Mouse (Mus musculus) midbrain, embryonic 13.5 days (tissue): ENCODE results near the gene Gm36028. TPM values are rescaled to one million over a fixed set of nuclear protein-coding genes. Genes with fewer than 3 reads are reported as not detected.

Experiments
- ATAC-seq: fragments of 200-750 bp; cut with Nextera tagmentation; 2 replicates; pipeline ENCODE4 v1.8.0; 2017; ENCODE audit warnings: mild to moderate bottlenecking, moderate TSS enrichment, moderate library complexity
- H3K27ac ChIP-seq: fragments of 300-500 bp; sonication (generic); 2 replicates; pipeline ENCODE4 v1.5.1; 2015; ENCODE audit warnings: inconsistent platforms, mild to moderate bottlenecking, moderate library complexity
- H3K27me3 ChIP-seq: fragments of 300-500 bp; sonication (generic); 2 replicates; pipeline ENCODE4 v1.6.1; 2015; ENCODE audit warnings: mild to moderate bottlenecking, inconsistent platforms
- H3K36me3 ChIP-seq: fragments of 300-500 bp; sonication (generic); 2 replicates; pipeline ENCODE4 v1.6.1; 2015; ENCODE audit warnings: mild to moderate bottlenecking, inconsistent platforms
- H3K4me1 ChIP-seq: fragments of 300-500 bp; sonication (generic); replicated peaks from 2 replicates; pipeline ENCODE4 v1.6.1; 2015; ENCODE audit warnings: inconsistent platforms
- H3K4me2 ChIP-seq: fragments of 300-500 bp; sonication (generic); replicated peaks from 2 replicates; pipeline ENCODE4 v1.6.1; 2015; ENCODE audit warnings: moderate library complexity, mild to moderate bottlenecking, inconsistent platforms
- H3K4me3 ChIP-seq: fragments of 300-500 bp; sonication (generic); replicated peaks from 2 replicates; pipeline ENCODE4 v1.5.1; 2015; ENCODE audit warnings: mild to moderate bottlenecking, inconsistent platforms
- H3K9ac ChIP-seq: fragments of 300-500 bp; sonication (generic); replicated peaks from 2 replicates; pipeline ENCODE4 v1.6.1; 2015; ENCODE audit warnings: mild to moderate bottlenecking, inconsistent platforms
- H3K9me3 ChIP-seq: fragments of 300-500 bp; sonication (generic); 2 replicates; pipeline ENCODE4 v1.6.1; 2016; ENCODE audit warnings: mild to moderate bottlenecking, inconsistent platforms
- WGBS: fragments of 180-500 bp; shearing (Covaris S2); methylation state at CpG from one replicate; pipeline ENCODE4 v1.1.7; 2015; 5-methylcytosine and 5-hydroxymethylcytosine counted together
- polyA plus RNA-seq: library from polyadenylated mRNA; unstranded; fragments of >200 nt; fragmentation: Nextera tagmentation; extraction: Ambion mirVana; gene quantifications from 2 replicates; pipeline ENCODE4 v1.2.1, GENCODE M21; 2015

The Gm36028 gene
- polyA plus RNA-seq, 1 experiment from 2014 or later = 0.19 TPM

DNA sequence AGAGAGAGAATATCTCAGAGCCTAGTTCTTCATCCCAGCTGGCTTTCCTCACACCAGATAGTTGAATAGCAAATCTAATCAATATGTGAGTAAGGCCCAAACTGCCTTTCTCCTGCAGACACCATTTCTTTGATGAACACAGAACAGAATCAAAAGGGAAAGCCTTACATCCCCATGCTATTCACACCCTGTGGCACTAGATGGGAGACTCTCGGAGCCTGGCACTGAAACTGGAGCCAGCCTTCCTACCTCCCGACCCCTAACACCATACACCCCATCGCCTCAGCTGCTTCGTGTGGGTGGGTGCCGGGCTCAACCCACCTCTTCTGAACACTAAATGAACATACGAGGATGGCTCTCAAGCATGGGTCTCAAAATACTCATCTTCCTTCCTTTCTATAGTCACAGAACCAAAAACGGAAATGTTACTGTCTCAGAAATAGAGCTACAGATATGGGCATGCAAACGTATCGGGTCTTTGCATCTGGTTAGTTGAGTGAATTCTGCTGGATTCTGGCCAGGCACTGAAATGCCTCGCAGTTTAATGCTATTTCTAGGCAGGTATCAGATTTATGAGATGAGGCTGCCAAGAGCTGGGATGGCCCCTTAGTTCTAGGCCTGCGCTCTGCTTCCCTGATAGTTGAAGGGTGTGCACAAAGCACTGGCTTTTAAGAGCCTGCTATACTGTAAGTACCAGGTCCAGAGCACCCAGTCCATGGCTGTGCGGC is 36.0 kb downstream of the Gm36028 start:
- Histone ChIP-seq H3K9me3 (no peaks in the 10 kb centered on the region), H3K27ac (no peak overlapping the region), H3K4me2 (no peak overlapping the region), H3K9ac (no peak overlapping the region), H3K36me3 (peaks cover 64% of the 10 kb centered on the region), H3K4me1 (no peaks in the 10 kb centered on the region), H3K27me3 (no peaks in the 10 kb centered on the region), H3K4me3 (no peak overlapping the region)
- ATAC-seq = no peak
- 97% methylated on average over 12 of the region's 12 CpGs for WGBS

DNA sequence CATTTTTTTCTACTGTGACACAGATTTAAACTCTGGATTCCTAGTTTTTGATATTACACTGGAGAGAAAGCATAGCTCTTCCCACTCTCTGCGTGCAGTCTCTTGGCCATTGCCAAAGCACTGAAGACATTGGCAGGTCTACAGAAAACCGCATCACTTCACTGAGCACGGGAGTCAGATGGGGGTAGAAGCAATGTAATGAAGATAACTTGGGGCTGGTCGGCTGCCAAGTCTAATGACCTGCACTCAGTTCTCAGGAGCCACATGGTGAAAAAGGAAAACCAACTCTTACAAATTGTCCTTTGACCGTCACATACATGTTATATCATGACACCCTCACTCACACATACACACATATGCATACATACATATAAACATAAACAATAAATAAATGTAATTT is 37.0 kb downstream of the Gm36028 start:
- Histone ChIP-seq H3K36me3 (peaks cover 57% of the 10 kb centered on the region), H3K4me1 (no peaks in the 10 kb centered on the region), H3K27me3 (no peaks in the 10 kb centered on the region), H3K9me3 (no peaks in the 10 kb centered on the region), H3K9ac (no peak overlapping the region), H3K27ac (no peak overlapping the region), H3K4me3 (no peak overlapping the region), H3K4me2 (no peak overlapping the region)
- 86% methylated on average over 5 of the region's 5 CpGs for WGBS
- ATAC-seq = no peak

- ATAC-seq = no peak
Observed at GRCm38 (mm10) chr16:37817986-37818385, 43.0 kb downstream of the Gm36028 start.

DNA sequence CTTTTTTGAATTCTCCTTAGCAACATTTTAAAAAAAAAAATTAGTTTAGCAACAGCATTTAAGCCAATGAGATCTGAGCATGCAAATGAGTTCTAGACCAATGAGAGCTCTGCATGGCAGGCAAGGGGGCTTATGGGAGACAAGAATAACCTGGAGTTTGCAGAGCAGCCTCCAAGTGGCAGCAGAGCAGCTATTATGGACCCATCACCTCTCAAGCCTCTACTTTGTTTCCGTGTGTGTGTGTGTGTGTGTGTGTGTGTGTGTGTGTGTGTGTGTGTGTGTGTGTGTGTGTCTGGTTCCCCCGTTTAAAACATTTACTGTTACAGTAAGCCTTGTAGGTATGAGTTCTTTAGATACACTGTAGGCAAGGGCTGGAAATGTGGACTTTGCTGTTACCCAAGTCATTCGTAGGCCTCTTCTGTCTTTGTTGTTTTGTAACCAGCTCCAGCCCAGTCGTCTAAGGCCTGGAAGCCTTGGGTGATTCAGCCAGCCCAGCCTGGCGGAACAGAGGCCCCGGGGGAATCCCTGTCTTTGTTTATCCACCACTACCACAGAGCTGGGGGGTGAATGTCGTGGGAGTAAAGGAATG is 46.5 kb downstream of the Gm36028 start:
- Histone ChIP-seq H3K4me3 (no peak overlapping the region), H3K9me3 (no peaks in the 10 kb centered on the region), H3K27ac (peak overlapping the region; percentile 81), H3K36me3 (peaks cover 8% of the 10 kb centered on the region; the same call in 1 of the 2 replicates), H3K9ac (no peak overlapping the region), H3K4me2 (peak overlapping the region; percentile 37), H3K27me3 (no peaks in the 10 kb centered on the region), H3K4me1 (peaks cover 30% of the 10 kb centered on the region)
- WGBS = 14% methylated on average over 7 of the region's 7 CpGs
- peak; percentile 96 for ATAC-seq

More at GRCm38 (mm10) chr16:37817986-37818385, 43.0 kb downstream of the Gm36028 start:
- H3K27ac ChIP-seq = no peak overlapping the region
- no peaks in the 10 kb centered on the region for H3K9me3 ChIP-seq
- H3K9ac ChIP-seq = no peak overlapping the region
- peaks cover 21% of the 10 kb centered on the region for H3K36me3 ChIP-seq
- peaks cover 17% of the 10 kb centered on the region for H3K4me1 ChIP-seq
- H3K4me3 ChIP-seq = no peak overlapping the region
- H3K27me3 ChIP-seq = no peaks in the 10 kb centered on the region
- 95% methylated on average over 4 of the region's 4 CpGs for WGBS
- no peak overlapping the region for H3K4me2 ChIP-seq

DNA sequence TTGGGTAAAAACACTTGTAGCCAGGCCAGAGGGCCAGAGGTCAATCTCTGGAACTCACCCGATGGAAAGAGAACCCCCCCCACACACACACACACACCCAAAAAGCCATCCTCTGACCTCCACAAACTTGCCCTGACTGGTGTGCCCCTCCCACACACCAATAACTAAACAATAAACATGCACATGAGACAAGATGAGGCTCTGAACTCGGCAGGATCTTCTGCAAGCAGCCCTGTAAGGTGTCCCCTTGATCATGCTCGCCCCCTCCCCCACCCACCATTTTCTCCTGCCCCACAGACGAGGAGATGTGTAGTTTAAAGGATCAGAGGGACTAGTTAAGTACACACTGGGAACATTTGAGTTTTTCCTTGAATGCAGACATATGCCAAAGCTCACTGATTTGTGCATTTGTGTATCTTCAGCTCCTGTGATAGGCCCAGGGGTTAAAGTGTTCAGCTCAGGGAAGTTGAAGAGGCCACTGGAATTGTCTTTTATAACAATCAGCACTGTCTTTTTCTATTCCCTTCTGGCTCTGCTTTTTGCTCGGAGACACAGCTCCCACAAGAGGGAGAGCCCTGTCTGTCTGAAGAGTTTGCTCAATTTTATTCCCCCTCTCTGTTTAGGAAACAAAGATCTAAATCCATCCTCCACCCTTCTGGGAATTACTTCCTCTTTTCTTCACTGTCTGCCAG is 47.1 kb downstream of the Gm36028 start:
- H3K4me3 ChIP-seq = no peak overlapping the region
- ATAC-seq = peak; percentile 53
- H3K27ac ChIP-seq = peak overlapping the region; percentile 71
- no peak overlapping the region for H3K9ac ChIP-seq
- no peaks in the 10 kb centered on the region for H3K27me3 ChIP-seq
- no peaks in the 10 kb centered on the region for H3K9me3 ChIP-seq
- H3K36me3 ChIP-seq = peaks cover 7% of the 10 kb centered on the region; the same call in 1 of the 2 replicates
- 23% methylated on average over 5 of the region's 5 CpGs for WGBS
- H3K4me1 ChIP-seq = peaks cover 36% of the 10 kb centered on the region
- peak overlapping the region; percentile 37 for H3K4me2 ChIP-seq

GRCm38 (mm10) chr16:37812474-37812886 is 48.5 kb downstream of the Gm36028 start:
- H3K4me3 ChIP-seq = no peak overlapping the region
- no peaks in the 10 kb centered on the region for H3K9me3 ChIP-seq
- H3K9ac ChIP-seq = peak overlapping the region; percentile 34; the same call in 1 of the 2 replicates
- H3K4me1 ChIP-seq = peaks cover 36% of the 10 kb centered on the region
- no peaks in the 10 kb centered on the region for H3K27me3 ChIP-seq
- 51% methylated on average over 9 of the region's 9 CpGs for WGBS
- ATAC-seq = peak; percentile 73
- no peak overlapping the region for H3K4me2 ChIP-seq
- peak overlapping the region; percentile 59 for H3K27ac ChIP-seq
- H3K36me3 ChIP-seq = 0 out of 2 replicates have a peak, but pooled peaks cover 2% of the 10 kb centered on the region

DNA sequence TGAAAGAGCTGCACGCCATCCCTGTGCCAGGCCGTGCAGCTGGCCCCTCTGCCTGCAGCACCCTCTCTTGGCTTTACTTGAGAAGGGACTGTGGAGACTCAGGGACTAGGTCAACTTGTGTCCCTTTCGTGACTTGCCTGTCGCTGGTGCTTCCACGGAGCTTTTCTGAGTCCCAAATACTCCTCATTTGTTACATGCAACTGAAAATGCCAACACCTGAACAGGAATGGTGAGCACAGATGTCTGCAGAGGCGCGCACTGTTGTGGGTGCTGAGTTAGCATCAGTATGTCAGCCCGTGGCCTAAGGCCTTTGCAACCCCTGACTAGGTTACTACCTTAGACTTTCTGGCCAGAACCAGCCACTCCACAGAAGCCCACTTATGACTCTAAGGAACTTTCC is 49.1 kb downstream of the Gm36028 start:
- ATAC-seq = no peak
- Histone ChIP-seq H3K9me3 (no peaks in the 10 kb centered on the region), H3K4me3 (no peak overlapping the region), H3K27ac (peak overlapping the region; percentile 59), H3K9ac (0 out of 2 replicates have a peak overlapping the region, but pooled peaks have one; percentile 34), H3K27me3 (no peaks in the 10 kb centered on the region), H3K36me3 (0 out of 2 replicates have a peak, but pooled peaks cover 2% of the 10 kb centered on the region), H3K4me1 (peaks cover 36% of the 10 kb centered on the region), H3K4me2 (no peak overlapping the region)
- 93% methylated on average over 8 of the region's 8 CpGs for WGBS

GRCm38 (mm10) chr16:37809623-37809992 is 51.3 kb downstream of the Gm36028 start:
- H3K4me2 ChIP-seq = no peak overlapping the region
- no peak overlapping the region for H3K9ac ChIP-seq
- peak overlapping the region; percentile 19; the same call in 1 of the 2 replicates for H3K27ac ChIP-seq
- no peak overlapping the region for H3K4me3 ChIP-seq
- no peaks in the 10 kb centered on the region for H3K36me3 ChIP-seq
- ATAC-seq = no peak
- WGBS = 81% methylated on average over 6 of the region's 6 CpGs
- peaks cover 31% of the 10 kb centered on the region for H3K4me1 ChIP-seq
- no peaks in the 10 kb centered on the region for H3K9me3 ChIP-seq
- no peaks in the 10 kb centered on the region for H3K27me3 ChIP-seq

GRCm38 (mm10) chr16:37808866-37809622 is 51.9 kb downstream of the Gm36028 start:
- no peak overlapping the region for H3K9ac ChIP-seq
- no peaks in the 10 kb centered on the region for H3K36me3 ChIP-seq
- no peaks in the 10 kb centered on the region for H3K27me3 ChIP-seq
- peaks cover 29% of the 10 kb centered on the region for H3K4me1 ChIP-seq
- WGBS = 23% methylated on average over 10 of the region's 10 CpGs
- H3K27ac ChIP-seq = peak overlapping the region; percentile 19; the same call in 1 of the 2 replicates
- ATAC-seq = no peak
- no peak overlapping the region for H3K4me3 ChIP-seq
- no peaks in the 10 kb centered on the region for H3K9me3 ChIP-seq
- H3K4me2 ChIP-seq = no peak overlapping the region

GRCm38 (mm10) chr16:37807269-37807668 is 53.7 kb downstream of the Gm36028 start:
- H3K4me1 ChIP-seq = peaks cover 23% of the 10 kb centered on the region
- ATAC-seq = no peak
- H3K27me3 ChIP-seq = no peaks in the 10 kb centered on the region
- 0 out of 2 replicates have a peak, but pooled peaks cover 5% of the 10 kb centered on the region for H3K36me3 ChIP-seq
- no peak overlapping the region for H3K27ac ChIP-seq
- no peak overlapping the region for H3K4me3 ChIP-seq
- H3K9ac ChIP-seq = no peak overlapping the region
- 80% methylated on average over 8 of the region's 8 CpGs for WGBS
- H3K4me2 ChIP-seq = no peak overlapping the region
- H3K9me3 ChIP-seq = no peaks in the 10 kb centered on the region

GRCm38 (mm10) chr16:37805746-37806495 is 55.0 kb downstream of the Gm36028 start:
- Histone ChIP-seq H3K36me3 (0 out of 2 replicates have a peak, but pooled peaks cover 5% of the 10 kb centered on the region), H3K27ac (no peak overlapping the region), H3K9me3 (no peaks in the 10 kb centered on the region), H3K4me2 (no peak overlapping the region), H3K9ac (no peak overlapping the region), H3K4me3 (no peak overlapping the region), H3K4me1 (peaks cover 17% of the 10 kb centered on the region), H3K27me3 (no peaks in the 10 kb centered on the region)
- WGBS = 86% methylated on average over 3 of the region's 3 CpGs
- ATAC-seq = no peak
